Mouse (Mus musculus) ovary, postnatal 10 days (tissue): ENCODE data around the gene Snx15.
"Not testable (repeated sequence)": the region's sequence is repeated elsewhere in the genome, so short reads cannot be mapped to it uniquely, and the experiment has no call there.

ENCODE experiments used
- DNase-seq: peaks from one replicate; pipeline ENCODE4 v3.0.0; 2022; ENCODE audit warnings: low spot score

The Snx15 gene

DNA sequence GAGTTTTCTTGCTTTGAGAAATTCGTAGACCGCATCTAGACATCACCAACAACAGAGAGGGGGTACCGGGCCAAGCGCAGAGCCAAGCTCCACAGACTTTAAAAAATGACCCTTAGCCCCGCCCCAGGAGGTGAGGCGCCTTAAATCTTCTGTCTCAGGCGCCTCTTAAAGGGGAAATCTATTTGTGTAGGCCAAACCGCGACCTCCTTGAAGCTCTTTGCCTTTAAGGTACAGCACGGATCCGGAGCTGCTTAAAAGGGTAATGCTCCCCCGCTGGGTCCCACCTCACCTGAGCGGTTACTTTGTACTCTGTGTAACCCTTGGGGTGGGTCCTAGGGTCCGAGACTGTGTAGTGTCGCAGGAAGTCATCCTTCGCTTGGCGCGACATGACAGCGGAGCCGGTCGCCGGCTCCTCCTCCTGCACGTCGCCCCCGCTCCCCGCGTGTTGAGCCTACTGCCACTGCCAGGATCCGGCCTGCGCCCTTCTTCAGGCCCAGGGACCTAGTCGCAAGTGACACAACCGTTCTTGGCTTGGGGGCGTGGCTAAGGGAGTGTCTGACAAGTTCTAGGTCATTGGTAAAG, at the start of gene Snx15:
TSS of gene Snx15 (minus strand) at position 545 of the 582 bp plus-strand sequence.
- peak; percentile 92 for DNase-seq

DNA sequence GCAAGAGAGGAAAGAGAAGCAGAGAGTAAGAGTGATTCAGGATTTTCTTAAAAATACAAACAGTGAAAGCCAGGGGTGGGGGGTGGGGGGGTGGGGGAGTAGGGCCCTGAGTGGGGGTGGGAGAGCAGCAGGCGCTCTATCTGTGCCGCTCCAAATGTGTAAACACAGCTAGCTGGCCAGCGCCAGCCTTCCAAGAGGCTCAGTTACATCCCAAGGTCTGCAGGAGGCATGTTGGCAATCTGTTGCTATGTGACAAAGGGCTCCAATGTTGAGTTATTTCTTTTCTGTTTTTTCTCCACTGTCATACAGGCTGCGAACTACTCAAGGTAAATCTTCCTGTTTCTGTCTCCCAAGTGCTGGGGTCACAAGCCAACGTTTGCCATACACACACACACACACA, 46.7 kb upstream of the Snx15 start:
- DNase-seq: no peak

DNA sequence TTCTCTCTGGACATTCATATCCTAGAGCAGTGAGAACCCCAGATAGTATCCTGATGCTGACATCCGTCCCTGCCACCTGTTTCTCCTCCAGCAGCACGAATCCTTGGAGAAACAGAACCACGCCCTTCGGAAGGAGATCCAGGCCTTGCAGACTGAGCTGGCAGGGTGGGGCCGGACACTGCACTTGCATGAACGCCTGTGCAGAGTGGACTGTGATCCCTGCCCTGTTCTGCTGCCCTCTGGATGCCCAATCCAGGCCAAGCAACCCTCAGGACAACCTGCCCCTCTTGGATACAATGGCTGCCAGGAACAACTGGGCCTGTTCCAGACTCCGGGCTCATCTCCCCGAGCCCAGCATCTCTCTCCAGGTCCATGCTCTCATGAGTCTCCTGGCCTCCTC, 43.1 kb upstream of the Snx15 start:
- DNase-seq: no peak

DNA sequence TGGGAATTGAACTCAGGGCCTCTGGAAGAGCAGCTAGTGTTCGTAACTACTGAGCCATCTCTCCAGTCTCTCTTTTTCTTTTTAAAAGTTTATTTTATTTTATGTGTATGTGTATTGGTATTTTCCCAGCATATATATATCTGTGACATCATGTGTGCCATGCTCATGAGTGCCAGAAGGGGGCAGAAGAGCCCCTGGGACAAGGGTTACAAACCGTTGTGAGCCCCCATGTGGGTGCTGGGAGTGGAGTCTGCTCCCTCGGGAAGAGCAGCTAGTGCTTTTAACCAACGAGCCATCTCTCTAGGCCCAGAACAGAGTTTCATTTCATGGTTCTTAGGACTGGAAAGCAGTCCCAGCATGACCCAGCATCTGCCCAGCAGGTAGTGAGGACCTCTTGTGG, 38.6 kb upstream of the Snx15 start:
- DNase-seq: no peak

DNA sequence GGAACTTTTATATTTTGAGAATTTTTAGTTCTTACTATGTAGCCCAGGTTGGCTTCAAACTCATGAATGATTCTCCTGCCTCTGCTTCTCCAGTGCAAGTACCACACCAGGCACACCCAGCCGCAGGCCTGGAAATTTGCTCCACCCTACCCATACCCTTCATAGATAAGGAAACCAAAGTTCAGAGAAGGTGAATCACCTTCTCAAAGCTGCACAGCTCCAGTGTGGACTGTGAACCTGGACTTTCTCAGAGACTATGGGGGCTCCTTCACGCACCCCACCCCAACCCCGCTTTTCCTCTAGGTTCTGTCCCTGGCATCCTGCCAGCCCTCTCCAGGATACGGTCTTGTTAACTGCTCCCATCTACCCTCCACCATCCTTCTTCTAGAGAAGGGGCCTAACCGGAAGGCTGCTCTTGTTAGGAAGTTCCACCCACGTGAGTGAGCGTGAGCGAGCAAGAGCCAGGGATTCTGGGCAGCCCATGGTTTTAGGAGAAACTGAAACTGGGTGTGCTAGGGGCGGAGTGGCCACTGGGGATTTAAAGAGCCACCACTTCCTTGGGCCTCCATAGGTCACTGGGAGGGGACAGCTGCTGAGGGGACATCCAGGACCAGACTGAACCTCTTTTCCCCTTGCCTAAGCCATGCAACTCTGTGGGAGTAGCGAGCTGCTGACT, 35.9 kb upstream of the Snx15 start:
- DNase-seq: no peak

DNA sequence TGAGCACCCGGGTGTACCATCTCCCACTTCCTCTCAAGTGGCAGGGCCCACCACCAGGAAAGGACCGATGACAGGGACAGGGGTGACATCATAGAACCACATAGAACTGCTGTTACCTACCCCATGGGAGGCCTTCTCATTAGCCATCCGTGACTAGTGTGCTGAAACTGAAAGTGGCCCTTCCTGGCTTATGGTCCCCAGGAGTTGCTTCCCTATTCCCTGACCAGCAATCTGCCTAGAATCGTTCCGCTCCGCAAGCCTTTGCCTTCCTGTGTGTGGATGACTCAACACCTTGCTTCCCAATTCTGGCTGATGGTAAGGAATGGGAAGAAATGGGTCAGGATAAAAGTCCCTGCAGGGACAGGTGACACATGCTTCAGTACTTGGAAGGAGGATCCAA, 29.1 kb upstream of the Snx15 start:
- no peak for DNase-seq

DNA sequence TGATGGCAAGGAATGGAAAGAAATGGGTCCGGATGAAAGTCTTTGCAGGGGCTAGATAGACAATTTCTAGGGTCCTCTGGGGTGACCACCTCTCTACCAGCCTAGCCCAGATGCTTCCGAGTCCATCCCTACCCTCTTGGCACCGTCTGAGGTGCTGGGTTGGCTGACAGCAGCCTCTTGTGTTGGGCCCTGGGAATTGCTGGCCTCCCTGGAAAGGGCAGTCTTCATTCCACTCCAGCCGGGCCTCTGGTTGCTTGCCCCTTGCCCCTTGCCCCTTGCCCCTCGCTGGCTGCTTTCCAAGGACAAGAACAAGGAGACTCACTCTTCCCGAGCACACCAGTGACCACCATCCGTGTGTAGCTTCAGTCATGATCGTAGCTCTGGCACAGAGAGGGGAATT, 28.3 kb upstream of the Snx15 start:
- no peak for DNase-seq

DNA sequence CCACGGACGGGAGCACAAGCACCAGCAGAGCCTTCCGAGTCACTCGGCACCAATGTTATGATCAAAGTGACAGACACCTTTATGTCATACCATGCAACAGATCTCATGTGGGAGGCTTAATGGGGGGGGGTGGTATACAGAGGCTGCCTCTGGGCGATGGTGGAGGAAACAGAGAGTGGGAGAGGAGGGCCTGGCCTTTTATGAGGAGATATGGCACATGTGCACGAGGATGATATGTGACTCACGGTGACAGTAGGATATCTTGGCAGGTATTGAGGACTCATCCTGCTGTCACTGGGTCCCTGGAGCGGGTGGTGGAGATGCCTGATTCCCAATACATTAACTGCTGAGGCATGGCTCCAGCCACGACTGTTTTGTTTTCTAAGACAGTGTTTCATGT, 27.1 kb upstream of the Snx15 start:
- no peak for DNase-seq

DNA sequence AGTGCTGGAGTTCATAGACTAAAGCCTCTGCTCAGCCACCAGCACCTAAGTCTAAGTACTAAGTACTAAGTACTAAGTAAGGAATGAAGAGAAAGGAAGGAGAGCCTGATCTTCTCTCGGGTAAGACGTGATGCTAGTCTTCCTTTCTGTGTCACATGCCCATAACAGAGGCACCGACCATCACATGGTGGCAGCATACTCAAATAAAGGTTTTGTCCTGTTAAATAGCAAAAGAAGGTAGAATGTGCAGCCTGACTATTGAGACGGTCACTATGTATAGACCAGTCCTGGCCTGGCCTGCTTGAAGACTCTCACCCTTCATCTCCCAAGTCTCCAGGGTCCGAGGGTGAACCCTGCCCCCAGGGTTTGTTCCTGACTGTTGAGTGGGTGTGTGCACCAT, 16.7 kb upstream of the Snx15 start:
- no peak for DNase-seq

DNA sequence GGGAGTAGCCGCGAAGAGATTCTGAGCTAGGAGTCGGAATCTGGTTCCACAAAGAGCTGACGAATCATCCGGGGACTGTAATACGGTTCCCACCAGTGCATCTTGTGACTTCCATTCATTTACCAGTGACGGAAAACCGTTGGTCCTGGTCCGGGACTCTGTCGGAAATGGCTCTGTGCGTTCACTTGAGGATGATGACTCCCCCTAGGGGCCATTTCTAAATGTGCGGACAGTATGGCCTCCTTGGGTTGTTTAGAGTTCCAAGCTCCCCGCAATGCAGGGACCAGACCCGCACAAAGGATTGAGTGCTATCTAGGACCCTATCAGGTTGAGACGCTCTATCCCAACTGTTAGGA, 13.3 kb upstream of the Snx15 start, which contains the start of gene Arl2:
TSS of gene Arl2 (minus strand) at position 155 of the 356 bp plus-strand sequence.
- no peak for DNase-seq

DNA sequence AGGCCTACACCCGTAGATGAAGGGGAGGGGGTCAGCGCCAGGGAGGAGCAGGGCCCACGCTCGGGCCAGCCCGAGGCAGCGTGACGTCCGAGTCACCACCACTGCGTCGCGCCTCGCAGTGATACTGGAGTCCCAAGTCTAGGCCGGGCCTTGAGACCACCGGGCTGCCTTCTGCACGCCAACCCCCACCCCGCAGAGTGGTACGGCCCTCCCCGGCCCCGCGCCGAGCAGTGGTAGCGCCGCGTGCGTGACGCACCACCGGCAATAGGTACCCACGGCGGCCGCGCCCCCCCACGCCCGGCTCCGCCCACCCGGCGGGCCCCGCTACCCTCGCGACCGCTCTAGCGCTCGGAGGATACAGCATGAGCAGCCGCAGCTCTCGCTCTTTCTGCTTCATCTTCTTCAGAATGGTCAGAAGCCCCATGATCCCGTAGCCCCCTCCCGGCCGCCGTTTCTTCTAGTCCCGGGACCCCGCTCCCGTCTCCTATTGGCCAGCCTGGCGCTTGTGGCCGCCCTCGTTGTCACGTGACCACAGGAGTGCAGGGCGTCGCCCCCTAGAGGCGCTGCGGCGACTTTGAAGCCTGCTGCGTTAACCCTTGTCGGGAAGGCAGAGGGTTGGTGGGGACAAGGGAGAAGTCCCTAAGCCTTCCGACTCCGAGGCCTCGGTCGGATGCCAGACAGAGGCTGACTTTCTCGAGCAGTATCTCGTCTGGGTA, 12.7 kb upstream of the Snx15 start, which contains the start of gene Batf2:
TSS of gene Batf2 (plus strand) at position 306 of the 716 bp plus-strand sequence.
- peak; percentile 90 for DNase-seq

DNA sequence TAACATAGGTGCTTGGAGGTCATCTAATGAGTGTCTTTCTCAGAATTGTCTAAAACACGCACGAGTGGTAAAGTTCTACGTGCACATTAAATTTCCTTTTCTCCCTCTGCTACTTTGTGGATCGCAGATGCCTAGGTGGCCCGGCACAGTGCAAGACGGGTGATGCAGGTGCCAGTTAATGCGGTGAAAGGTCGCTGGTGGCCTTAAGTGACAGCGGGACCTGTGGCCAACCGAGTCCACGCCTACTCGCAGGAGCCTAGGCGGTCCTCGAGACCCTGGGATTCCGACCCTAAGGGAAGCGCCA, 12.2 kb upstream of the Snx15 start:
- DNase-seq: no peak

DNA sequence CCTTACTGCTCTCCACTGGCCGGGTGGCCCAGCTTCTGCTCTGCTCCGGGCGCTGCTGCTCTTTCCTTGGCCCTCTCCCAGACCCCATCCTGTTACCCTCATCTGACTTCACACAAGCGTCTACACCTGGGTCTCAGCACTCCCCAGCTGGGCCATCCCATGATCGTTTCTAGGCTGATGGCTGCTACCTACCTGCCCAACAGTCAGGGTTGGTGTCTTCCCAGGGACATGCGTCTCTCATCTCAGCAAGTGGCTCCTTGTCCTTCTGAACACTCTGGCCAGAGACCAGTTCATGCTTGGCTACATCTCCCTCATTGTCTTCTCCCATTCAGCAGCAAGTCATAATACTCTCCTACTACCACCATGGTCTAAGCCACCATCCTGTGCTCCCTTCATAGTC, 11.6 kb upstream of the Snx15 start:
- no peak for DNase-seq

DNA sequence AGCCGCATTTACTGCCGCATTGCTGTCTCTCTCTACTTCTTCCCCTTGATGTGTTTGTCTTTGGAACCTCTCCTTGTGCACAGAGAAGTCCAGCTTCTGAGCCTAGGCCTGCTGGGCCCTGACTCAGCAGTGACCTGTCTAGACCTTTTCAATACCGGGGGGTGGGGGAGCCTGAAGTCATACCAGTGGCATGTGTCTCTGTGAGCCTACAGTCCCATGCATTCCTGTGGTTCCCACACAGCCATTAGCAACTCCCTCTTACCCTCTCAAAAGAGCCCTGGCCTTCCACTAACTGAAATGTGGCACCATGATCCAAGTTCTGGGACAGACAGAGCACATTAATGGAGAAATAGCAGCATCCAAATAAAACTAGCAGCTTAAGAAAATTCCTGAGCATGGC, 8.3 kb upstream of the Snx15 start:
- DNase-seq: no peak

DNA sequence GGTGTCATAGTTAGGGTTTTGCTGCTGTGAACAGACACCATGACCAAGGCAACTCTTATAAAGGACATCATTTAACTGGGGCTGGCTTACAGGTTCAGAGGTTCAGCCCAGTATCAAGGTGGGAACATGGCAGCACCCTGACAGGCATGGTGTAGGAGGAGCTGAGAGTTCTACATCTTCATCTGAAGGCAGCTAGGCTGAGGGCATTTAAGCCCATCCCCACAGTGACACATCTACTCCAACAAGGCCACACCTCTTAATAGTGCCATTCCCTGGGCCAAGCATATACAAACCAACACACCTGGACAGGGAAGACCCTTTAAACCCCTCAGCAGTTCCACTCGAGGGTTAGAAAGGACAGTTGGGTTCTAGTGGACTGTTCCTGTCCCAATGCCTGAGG, 5.1 kb upstream of the Snx15 start:
- DNase-seq: not testable (repeated sequence)

DNA sequence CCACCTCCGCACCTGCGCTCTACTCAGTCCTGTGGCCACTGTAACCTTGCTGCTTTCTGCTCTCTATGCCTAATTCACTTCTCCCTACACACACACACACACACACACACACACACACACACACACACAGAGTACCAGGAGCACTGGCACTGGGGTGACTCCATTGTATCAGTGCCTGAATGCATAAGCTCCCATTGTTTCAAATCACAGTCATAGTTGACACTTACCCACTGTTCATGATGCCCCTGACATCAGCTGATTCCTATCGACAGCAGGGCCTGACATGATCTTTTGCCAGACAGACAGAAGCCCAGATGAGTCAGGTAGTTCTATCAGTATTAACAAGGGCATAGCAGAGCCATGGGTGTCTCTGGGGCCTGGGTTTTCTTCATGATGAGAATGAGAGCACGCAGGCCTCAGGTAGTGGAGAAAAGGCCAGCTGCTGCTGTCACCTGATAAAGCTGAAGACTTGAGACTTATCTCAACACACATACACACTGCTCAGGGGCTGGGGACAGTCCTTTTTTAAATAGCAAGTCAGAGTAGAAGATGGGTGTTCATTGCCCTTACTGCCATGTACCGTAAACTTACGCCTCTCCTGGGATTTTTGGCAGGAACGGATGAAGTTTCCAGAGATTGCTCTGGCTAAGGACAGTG, 4.2 kb upstream of the Snx15 start:
- no peak for DNase-seq

DNA sequence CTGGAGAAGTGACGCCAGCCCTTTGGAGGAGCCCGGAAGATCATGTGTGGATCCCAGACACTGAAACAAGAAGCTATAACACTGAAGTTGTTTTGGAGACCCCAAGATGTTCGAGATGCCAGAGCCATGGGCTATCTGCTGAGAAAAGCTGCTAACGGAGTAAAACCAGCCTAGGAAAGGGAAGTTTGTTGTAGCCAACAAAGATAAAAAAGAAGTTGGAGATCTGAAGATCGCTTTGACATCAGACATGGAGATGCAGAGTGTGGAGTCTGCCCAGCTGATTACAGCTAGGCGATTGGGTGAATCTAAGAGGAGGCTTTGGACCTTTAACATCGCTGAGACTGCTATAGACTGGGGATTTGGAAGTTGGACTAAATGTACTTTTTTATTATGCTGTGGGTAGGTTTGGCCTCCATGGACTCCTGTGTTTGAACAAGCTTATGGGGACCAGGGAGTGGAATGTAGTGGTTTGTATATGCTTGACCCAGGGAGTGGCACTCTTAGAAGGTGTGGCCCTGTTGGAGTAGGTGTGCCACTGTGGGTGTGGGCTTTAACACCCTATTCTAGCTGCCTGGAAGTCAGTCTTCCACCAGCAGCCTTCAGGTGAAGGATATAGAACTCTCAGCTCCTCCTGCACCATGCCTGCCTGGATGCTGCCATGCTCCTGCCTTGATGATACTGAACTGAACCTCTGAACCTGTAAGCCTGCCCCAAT, 2.5 kb upstream of the Snx15 start:
- not testable (repeated sequence) for DNase-seq

DNA sequence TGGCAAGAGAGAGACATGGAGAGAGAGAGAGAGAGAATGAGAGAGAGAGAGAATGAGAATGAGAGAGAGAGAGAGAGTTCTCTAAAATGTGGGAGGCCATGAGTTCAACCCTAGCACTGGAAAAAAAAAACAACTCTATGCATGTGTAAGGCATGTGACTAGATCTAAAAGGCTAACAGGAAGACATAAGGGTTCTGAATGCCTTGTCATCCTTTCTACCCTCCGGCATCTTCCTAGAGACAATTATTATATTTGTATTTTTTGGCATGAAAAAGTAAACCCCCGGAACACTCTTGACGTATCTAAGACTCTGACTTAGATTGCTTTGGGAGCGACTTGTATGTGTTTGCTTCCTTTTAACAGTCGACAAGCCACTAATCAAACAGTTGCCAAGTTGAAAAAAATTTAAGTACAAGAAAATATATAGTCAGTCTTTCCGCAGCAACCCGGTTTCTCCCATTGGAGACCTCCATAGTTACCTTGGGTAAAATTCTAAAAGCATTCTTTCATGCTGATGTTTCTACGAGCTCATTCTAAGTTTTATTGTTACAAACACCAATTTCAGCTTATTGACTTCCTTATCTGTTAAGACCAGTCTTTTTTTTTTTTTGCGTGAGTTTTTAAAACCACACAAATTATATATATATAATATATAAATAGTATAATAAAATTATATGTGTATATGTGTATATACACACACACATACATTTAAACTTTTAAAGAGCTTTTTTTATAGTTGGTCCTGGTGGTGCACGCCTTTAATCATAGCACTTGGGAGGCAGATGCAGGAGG, 1.1 kb downstream of the Snx15 start:
- no peak for DNase-seq

DNA sequence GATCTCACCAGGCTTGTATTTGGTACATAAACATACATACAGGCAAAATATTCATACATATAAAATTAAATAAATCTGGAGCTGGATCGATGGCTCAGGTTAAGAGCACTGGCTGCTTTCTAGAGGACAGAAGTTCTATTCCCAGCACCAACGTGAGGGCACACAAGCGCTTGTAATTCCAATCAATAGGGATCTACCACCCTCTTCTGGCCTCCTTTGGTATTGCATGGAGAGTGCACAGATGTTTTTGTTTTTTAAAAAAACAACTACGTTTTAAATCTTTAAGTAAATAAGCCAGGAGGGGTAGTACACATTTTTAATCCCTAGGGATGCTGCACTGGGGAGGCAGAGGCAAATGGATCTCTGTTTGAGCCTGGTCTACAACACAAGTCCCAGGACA, 1.8 kb downstream of the Snx15 start:
- no peak for DNase-seq

DNA sequence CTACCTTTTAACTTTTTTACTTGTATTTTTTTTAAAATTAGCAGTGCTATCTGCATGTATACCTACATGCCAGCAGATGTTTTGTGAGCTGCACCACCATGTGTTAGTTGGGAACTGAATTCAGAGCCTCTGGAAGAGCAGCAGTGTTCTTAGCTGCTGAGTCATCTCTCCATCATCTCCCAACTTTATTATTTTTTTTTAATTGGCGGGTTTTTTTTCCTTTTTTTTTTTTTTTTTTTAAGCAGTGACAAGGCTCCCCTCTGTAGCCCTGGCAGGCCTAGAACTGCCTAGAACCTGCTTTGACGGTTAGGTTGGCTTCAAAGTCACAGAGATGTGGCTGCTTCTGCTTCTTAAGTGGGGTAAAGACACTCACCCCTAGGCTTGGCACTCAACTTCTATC, 3.2 kb downstream of the Snx15 start:
- DNase-seq: no peak

DNA sequence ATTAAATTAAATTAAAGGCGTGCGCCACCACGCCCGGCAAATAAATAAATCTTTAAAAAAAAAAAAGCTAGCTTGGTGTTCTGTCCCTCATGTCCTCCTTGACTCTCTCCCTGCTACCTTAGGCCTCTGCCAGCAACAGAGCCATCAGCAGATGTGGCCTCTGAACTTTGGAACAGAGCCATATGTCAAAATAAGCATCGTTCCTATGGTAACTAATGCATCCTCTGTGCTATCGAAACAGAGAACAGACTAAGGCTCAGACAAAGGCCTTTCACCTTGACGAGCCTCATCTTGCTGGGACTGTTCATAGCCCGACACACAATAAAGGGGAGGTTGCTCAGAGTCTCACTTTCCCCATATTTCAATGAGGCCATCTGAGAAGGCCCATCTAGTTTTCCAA, 4.8 kb downstream of the Snx15 start:
- DNase-seq: no peak

DNA sequence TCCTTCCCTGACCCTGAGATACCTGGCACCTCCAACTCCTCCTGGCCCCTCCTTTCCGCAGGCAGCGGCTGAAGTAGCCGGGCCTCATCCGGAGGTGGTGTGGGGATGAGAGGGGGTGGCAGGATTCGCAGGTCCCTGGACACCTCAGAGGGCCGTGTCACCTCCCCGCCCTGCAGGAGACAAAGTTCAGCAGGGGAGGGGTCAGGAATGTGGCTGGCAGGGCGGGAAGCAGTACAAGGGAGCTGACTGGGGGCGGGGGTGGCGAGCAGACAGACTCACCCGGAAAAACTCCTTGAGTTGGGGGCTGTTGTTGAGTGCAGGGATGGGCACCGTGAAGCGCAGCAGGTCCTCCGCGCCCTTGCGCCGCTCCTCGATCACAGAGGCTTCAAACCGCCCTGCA, 6.3 kb downstream of the Snx15 start:
- no peak for DNase-seq
